Mouse (Mus musculus) lung, embryonic 14.5 days (tissue): ENCODE data around the gene Syn3. TPM values are rescaled to one million over a fixed set of nuclear protein-coding genes. Genes with fewer than 3 reads are reported as not detected.

Source experiments
- ATAC-seq: fragments of 200-750 bp; cut with Nextera tagmentation; 2 replicates; pipeline ENCODE4 v1.8.0; 2017; ENCODE audit warnings: mild to moderate bottlenecking, moderate TSS enrichment, moderate library complexity; ENCODE audit not compliant: insufficient read depth
- DNase-seq: peaks from one replicate; pipeline ENCODE4 v3.0.0-alpha.2; 2015
- H3K27ac ChIP-seq: fragments of 300-500 bp; sonication (generic); 2 replicates; pipeline ENCODE4 v1.5.1; 2014; ENCODE audit warnings: low read depth, mild to moderate bottlenecking, moderate library complexity
- H3K27me3 ChIP-seq: fragments of 300-500 bp; sonication (generic); 2 replicates; pipeline ENCODE4 v1.6.1; 2014; ENCODE audit warnings: low read length, control low read depth; ENCODE audit not compliant: insufficient read depth
- H3K36me3 ChIP-seq: fragments of 300-500 bp; sonication (generic); 2 replicates; pipeline ENCODE4 v1.6.1; 2014; ENCODE audit warnings: control low read depth; ENCODE audit not compliant: insufficient read depth
- H3K4me1 ChIP-seq: fragments of 300-500 bp; sonication (generic); 2 replicates; pipeline ENCODE4 v1.6.1; 2014; ENCODE audit warnings: antibody characterized with exemption, control low read depth; ENCODE audit not compliant: insufficient read depth
- H3K4me2 ChIP-seq: fragments of 300-500 bp; sonication (generic); 2 replicates; pipeline ENCODE4 v1.6.1; 2014; ENCODE audit warnings: mild to moderate bottlenecking
- H3K4me3 ChIP-seq: fragments of 300-500 bp; sonication (generic); 2 replicates; pipeline ENCODE4 v1.5.1; 2014; ENCODE audit warnings: low read depth, low read length
- H3K9ac ChIP-seq: fragments of 300-500 bp; sonication (generic); 2 replicates; pipeline ENCODE4 v1.6.1; 2014
- H3K9me3 ChIP-seq: fragments of 300-500 bp; sonication (generic); 2 replicates; pipeline ENCODE4 v1.6.1; 2016; ENCODE audit warnings: low read depth, low read length, control low read depth
- CTCF ChIP-seq: IDR thresholded peaks from 2 replicates; pipeline ENCODE4 v1.5.1; 2016; ENCODE audit warnings: antibody characterized with exemption, low read depth
- WGBS: fragments of 180-500 bp; shearing (Covaris S2); extraction: QIAGEN DNeasy Blood & Tissue Kit; methylation state at CpG from one replicate; pipeline ENCODE4 v1.1.7; 2014; 5-methylcytosine and 5-hydroxymethylcytosine counted together
- polyA plus RNA-seq: library from polyadenylated mRNA; unstranded; fragments of >200 nt; fragmentation: Nextera tagmentation; extraction: Ambion mirVana; gene quantifications from 2 replicates; pipeline ENCODE4 v1.2.1, GENCODE M21; 2014

The Syn3 gene
- polyA plus RNA-seq, 1 experiment from 2014 or later: 2.4 TPM

DNA sequence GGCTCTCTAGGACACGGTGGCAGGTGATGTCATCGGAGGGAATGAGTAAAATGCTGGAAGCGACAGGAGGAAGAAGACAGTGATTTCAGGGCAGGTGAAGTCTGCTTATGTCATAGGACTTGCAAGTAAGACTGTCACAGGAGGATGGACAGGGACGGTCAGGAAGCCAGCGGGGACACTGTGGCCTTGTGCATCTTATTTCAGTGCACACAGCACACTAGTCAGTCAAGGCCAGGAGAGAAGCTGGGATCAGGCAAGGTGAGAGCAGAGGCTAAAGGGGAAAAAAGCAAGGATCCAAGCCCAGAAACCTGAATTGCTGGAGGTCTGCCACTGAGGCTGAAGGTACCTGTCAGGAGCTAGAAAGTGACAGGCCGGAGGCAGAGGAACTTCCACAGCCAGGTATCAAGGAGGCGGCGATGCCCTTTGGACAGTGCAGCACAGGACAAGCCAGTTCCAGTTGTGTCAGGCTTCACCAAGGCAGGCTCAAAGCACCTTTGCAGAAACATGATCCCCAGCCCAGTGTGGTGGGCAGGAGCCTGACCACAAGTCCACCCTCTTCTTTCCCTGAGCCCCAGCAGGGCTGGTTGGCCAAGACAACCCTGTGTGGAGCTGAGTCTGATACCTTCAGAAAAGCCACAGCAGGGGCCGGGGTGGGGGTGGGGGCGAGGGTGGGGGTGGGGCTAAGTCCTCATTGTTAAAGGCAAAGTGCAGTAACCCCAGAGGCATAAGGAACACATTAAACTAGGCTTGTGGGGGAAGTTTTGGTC, 203.9 kb downstream of the Syn3 start:
- no peaks in the 10 kb centered on the region for H3K36me3 ChIP-seq
- H3K9ac ChIP-seq: no peak overlapping the region
- H3K4me3 ChIP-seq: no peak overlapping the region
- ATAC-seq (no peak), DNase-seq (no peak)
- H3K9me3 ChIP-seq: no peaks in the 10 kb centered on the region
- WGBS: 63% methylated on average over 10 of the region's 10 CpGs
- H3K27ac ChIP-seq: no peak overlapping the region
- TF ChIP-seq CTCF: no peak
- no peak overlapping the region for H3K4me2 ChIP-seq
- H3K27me3 ChIP-seq: no peaks in the 10 kb centered on the region
- H3K4me1 ChIP-seq: peaks cover 4% of the 10 kb centered on the region; the same call in 1 of the 2 replicates

DNA sequence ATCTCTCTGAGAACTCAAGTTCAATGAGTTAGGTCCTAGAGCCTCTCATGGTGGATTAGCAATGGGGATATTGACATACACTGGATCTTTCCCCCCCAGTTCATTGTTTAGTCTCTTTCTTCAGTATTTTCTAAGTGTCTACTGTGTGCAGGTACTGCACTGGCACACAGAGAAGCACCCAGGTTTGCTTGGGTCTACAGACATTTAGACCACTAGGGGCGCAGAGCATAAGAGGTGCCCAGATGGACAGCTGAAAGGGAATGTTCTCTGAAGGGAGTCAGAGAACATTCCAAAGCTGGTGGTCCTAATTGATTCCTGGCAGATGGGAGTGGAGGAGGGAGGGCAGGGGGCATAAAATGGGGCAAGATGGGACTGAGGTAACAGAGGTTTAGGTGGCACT, 204.8 kb downstream of the Syn3 start:
- 68% methylated on average over 1 of the region's 1 CpGs for WGBS
- H3K9ac ChIP-seq: no peak overlapping the region
- DNase-seq (no peak), ATAC-seq (no peak)
- H3K27me3 ChIP-seq: no peaks in the 10 kb centered on the region
- no peak overlapping the region for H3K4me3 ChIP-seq
- peak; percentile 39; the same call in 1 of the 2 replicates for TF ChIP-seq CTCF
- H3K36me3 ChIP-seq: no peaks in the 10 kb centered on the region
- no peak overlapping the region for H3K4me2 ChIP-seq
- no peaks in the 10 kb centered on the region for H3K9me3 ChIP-seq
- no peak overlapping the region for H3K27ac ChIP-seq
- H3K4me1 ChIP-seq: peaks cover 4% of the 10 kb centered on the region; the same call in 1 of the 2 replicates

DNA sequence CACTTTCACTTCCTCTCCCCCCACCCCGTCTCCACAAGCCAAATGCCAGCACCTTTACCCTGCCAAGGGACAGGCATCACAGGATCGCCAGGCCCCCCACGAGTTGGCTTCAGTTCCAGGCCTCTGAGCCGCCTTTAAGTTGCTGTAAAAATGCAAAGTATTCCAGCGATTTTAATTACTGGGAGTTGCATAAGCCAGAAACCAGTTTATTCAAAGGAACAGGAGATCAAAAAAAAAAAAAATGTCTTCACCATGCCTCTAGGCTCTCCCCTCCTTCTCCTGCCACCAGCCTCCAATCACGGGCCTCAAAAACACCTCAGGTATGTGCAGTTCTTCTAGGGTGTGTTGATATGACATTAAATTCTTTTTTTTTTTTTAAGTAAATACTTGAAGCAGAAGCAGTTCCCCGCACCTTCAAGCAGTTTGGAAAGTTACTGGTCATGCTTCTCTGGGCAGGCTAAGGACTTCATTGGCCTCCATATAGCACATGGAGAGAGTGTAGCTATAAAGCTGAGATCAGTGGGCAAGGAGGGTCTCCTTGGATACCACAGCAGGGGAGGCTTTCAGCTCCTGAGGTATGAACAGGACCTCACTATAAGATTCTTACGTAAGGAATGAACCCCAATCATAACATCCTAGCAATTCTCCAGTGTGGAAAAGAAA, 208.5 kb downstream of the Syn3 start:
- no peaks in the 10 kb centered on the region for H3K9me3 ChIP-seq
- no peaks in the 10 kb centered on the region for H3K36me3 ChIP-seq
- no peak overlapping the region for H3K27ac ChIP-seq
- no peak overlapping the region for H3K9ac ChIP-seq
- 44% methylated on average over 8 of the region's 8 CpGs for WGBS
- H3K4me2 ChIP-seq: no peak overlapping the region
- TF ChIP-seq CTCF: no peak
- H3K4me3 ChIP-seq: no peak overlapping the region
- peak; percentile 66 for DNase-seq
- ATAC-seq: peak; percentile 78
- H3K4me1 ChIP-seq: no peaks in the 10 kb centered on the region
- H3K27me3 ChIP-seq: no peaks in the 10 kb centered on the region

DNA sequence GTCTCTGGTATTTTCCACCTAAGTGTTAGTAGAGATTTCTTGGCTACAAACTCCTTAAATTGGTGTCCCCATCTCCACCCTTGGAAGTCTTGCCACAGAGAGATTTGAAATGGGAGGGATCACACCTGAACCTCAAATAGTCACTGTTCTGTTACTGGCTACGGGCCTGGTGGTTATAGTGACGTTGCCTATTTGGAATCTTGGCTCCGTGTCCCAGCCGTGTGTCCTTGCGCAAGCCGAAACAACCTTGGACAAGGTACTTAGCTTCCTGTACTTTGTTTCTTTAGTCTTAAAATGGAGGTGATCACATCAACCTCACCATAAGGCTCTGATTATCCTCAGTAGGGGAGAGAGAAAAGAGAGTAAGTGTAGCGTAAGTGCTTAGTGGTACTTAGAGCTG, 212.2 kb downstream of the Syn3 start:
- WGBS: 86% methylated on average over 7 of the region's 7 CpGs
- no peak for TF ChIP-seq CTCF

DNA sequence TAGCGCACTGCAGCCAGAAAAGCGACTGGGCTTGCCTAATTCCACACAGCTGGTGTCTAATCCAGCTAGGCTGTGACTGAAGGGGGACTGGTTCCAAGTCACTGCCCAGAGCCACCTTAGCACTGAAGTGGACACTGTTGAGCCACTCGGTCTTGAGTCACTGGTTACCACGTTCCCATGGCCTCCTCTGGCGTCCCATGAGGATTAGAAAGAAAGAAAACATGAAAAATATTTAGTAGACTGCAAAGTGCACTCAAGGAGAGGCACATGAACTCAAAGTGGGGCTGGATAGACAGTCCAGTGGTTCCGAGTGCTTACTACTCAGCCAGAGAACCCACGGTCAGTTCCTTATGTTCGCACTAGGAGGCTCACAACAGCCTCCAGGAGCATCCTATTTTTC, 217.5 kb downstream of the Syn3 start:
- Histone ChIP-seq H3K9ac (no peak overlapping the region), H3K27ac (no peak overlapping the region), H3K27me3 (no peaks in the 10 kb centered on the region), H3K36me3 (no peaks in the 10 kb centered on the region), H3K4me3 (no peak overlapping the region), H3K9me3 (no peaks in the 10 kb centered on the region), H3K4me2 (no peak overlapping the region), H3K4me1 (no peaks in the 10 kb centered on the region)
- no peak for DNase-seq
- WGBS: 90% methylated on average over 8 of the region's 8 CpGs
- TF ChIP-seq CTCF: no peak
- ATAC-seq: no peak

More for the DNA sequence above, 212.2 kb downstream of the Syn3 start:
- Histone ChIP-seq H3K27ac (no peak overlapping the region), H3K4me1 (no peaks in the 10 kb centered on the region), H3K4me2 (no peak overlapping the region), H3K36me3 (no peaks in the 10 kb centered on the region), H3K9me3 (no peaks in the 10 kb centered on the region), H3K27me3 (no peaks in the 10 kb centered on the region), H3K4me3 (no peak overlapping the region), H3K9ac (no peak overlapping the region)
- ATAC-seq (no peak), DNase-seq (no peak)

DNA sequence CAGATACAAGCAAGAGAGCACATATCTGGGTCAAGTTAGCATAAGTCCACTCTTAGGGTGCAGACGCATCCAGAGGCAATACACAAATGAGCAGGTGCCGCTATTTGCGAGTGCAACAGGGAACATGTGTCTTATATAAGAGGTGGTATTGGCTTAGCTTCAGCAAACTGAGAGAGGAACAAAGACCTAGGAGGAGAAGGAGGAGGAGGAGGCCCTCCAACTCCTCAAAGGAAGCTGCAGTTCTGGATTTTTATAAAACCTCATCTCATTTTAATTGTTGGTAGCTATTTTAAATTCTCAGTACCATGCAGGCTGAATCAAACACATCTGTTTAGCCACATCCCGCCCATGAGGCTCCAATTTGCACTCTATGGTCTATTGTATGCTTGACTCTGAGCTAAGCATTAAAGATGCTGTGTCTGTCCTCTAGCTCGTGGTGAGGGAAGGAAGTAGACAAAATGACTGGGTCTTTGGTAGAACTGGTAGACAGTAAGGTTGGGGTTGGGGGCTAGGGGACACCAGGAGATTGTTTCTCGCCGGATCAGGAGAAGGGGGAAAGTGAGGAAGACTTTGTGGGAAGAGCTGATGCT, 219.0 kb downstream of the Syn3 start:
- Histone ChIP-seq H3K27ac (no peak overlapping the region), H3K36me3 (no peaks in the 10 kb centered on the region), H3K27me3 (no peaks in the 10 kb centered on the region), H3K9me3 (no peaks in the 10 kb centered on the region), H3K4me2 (no peak overlapping the region), H3K4me1 (no peaks in the 10 kb centered on the region), H3K9ac (no peak overlapping the region), H3K4me3 (no peak overlapping the region)
- WGBS: 81% methylated on average over 7 of the region's 7 CpGs
- DNase-seq (no peak), ATAC-seq (no peak)
- TF ChIP-seq CTCF: no peak

DNA sequence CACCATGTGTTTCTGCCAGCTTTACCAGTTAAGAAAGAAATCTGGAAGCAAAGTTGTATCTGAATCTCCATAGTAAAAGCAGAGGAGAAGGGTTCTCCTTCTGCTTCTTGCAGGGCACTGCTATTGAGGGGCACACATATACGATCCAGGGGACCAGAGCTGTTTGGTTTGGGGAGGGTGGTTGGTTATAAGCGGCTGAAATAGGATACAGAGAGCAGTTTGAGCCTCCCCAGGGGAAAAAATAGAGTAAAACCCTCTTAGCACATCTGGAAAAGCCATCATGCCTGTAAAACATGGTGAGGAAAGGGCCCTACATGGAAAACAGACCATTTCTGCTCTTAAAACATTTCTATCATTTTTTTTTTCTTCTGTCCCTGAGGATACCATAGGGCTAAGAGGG, 220.2 kb downstream of the Syn3 start:
- no peak overlapping the region for H3K9ac ChIP-seq
- no peaks in the 10 kb centered on the region for H3K9me3 ChIP-seq
- no peak overlapping the region for H3K4me3 ChIP-seq
- no peak for DNase-seq
- H3K36me3 ChIP-seq: no peaks in the 10 kb centered on the region
- no peak for TF ChIP-seq CTCF
- WGBS: 68% methylated on average over 2 of the region's 2 CpGs
- no peaks in the 10 kb centered on the region for H3K27me3 ChIP-seq
- no peak overlapping the region for H3K4me2 ChIP-seq
- no peak overlapping the region for H3K27ac ChIP-seq
- no peaks in the 10 kb centered on the region for H3K4me1 ChIP-seq
- no peak for ATAC-seq
